Mouse (Mus musculus) cerebral cortex, adult 2 months (tissue): Measurements from ENCODE around the gene Flywch1.

Source experiments
- WGBS: fragments of 180-500 bp; shearing (Covaris S2); methylation state at CpG from one replicate; pipeline ENCODE4 v1.1.7; 2018; 5-methylcytosine and 5-hydroxymethylcytosine counted together

Gene Flywch1

GRCm38 (mm10) chr17:23777141-23777540 lies 5.7 kb upstream of the Flywch1 start:
- WGBS: 82% methylated on average over 2 of the region's 2 CpGs

GRCm38 (mm10) chr17:23776216-23776615 lies 4.8 kb upstream of the Flywch1 start:
- WGBS: 84% methylated on average over 10 of the region's 10 CpGs

GRCm38 (mm10) chr17:23774090-23774489 lies 2.7 kb upstream of the Flywch1 start:
- WGBS: 5% methylated on average over 12 of the region's 12 CpGs

- WGBS: 74% methylated on average over 6 of the region's 6 CpGs
Measured at GRCm38 (mm10) chr17:23773676-23774075, 2.3 kb upstream of the Flywch1 start.

GRCm38 (mm10) chr17:23772219-23772556 lies 786 bp upstream of the Flywch1 start:
- 43% methylated on average over 2 of the region's 2 CpGs for WGBS

GRCm38 (mm10) chr17:23770896-23771283 lies 512 bp downstream of the Flywch1 start:
- WGBS: 1% methylated on average over 19 of the region's 19 CpGs

- 21% methylated on average over 2 of the region's 2 CpGs for WGBS
Measured at GRCm38 (mm10) chr17:23770493-23770892, 909 bp downstream of the Flywch1 start.

GRCm38 (mm10) chr17:23762976-23763375 lies 8.4 kb downstream of the Flywch1 start:
- WGBS: 74% methylated on average over 11 of the region's 11 CpGs

- WGBS: 98% methylated on average over 3 of the region's 3 CpGs
Measured at GRCm38 (mm10) chr17:23761155-23761554, 10.2 kb downstream of the Flywch1 start.

- WGBS: 90% methylated on average over 9 of the region's 9 CpGs
Measured at GRCm38 (mm10) chr17:23760231-23760630, 11.2 kb downstream of the Flywch1 start.

GRCm38 (mm10) chr17:23758801-23759200 lies 12.6 kb downstream of the Flywch1 start:
- 64% methylated on average over 8 of the region's 8 CpGs for WGBS

- 90% methylated on average over 9 of the region's 9 CpGs for WGBS
Measured at GRCm38 (mm10) chr17:23757581-23757980, 13.8 kb downstream of the Flywch1 start.

GRCm38 (mm10) chr17:23755689-23756088 lies 15.7 kb downstream of the Flywch1 start:
- WGBS: 91% methylated on average over 13 of the region's 13 CpGs

GRCm38 (mm10) chr17:23749400-23750191 lies 21.8 kb downstream of the Flywch1 start:
- 86% methylated on average over 11 of the region's 11 CpGs for WGBS

- WGBS: 37% methylated on average over 10 of the region's 10 CpGs
Measured at GRCm38 (mm10) chr17:23748631-23749391, 22.6 kb downstream of the Flywch1 start.

GRCm38 (mm10) chr17:23748026-23748425 lies 23.4 kb downstream of the Flywch1 start:
- 44% methylated on average over 6 of the region's 6 CpGs for WGBS

GRCm38 (mm10) chr17:23747471-23747870 lies 23.9 kb downstream of the Flywch1 start:
- WGBS: 87% methylated on average over 3 of the region's 3 CpGs

- WGBS: 92% methylated on average over 3 of the region's 3 CpGs
Measured at GRCm38 (mm10) chr17:23746767-23747166, 24.6 kb downstream of the Flywch1 start.

GRCm38 (mm10) chr17:23746311-23746710 lies 25.1 kb downstream of the Flywch1 start:
- 25% methylated on average over 12 of the region's 12 CpGs for WGBS

- 1% methylated on average over 43 of the region's 45 CpGs for WGBS
Measured at GRCm38 (mm10) chr17:23745301-23746251, 25.8 kb downstream of the Flywch1 start, which contains the start of gene Kremen2. Gene Kremen2 (minus strand): TSS chr17:23745833.

GRCm38 (mm10) chr17:23744651-23745050 lies 26.8 kb downstream of the Flywch1 start:
- WGBS: 9% methylated on average over 14 of the region's 14 CpGs

GRCm38 (mm10) chr17:23744076-23744475 lies 27.3 kb downstream of the Flywch1 start:
- 68% methylated on average over 8 of the region's 8 CpGs for WGBS
